Mouse (Mus musculus) liver (tissue): ENCODE data around the gene Rrm2.

Source experiments
- DNase-seq: peaks from one replicate; pipeline ENCODE4 v3.0.0-alpha.2; 2020; ENCODE audit warnings: mixed read lengths

The Rrm2 gene

DNA sequence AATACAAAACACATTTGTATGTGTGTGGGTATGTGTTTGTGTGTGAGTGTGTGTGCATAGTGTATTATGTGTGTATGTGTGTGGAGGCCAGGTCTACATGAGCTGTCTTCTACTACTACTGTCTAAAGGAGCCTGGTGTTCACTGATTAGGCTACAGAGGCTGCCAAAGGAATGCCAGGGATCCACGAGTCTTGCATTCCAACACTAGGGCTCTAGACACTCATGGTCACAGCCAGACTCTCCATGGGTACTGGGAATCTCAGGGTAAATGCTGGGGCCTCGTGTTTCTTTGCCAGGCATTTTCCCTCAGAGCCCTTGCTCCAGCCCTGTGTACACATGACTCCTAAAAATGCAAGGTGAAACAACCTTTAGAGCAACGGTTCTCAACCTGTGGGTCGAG is 45.6 kb downstream of the Rrm2 start:
- no peak for DNase-seq

- no peak for DNase-seq
Observed at GRCm38 (mm10) chr12:24754693-24755092, 46.7 kb downstream of the Rrm2 start.

DNA sequence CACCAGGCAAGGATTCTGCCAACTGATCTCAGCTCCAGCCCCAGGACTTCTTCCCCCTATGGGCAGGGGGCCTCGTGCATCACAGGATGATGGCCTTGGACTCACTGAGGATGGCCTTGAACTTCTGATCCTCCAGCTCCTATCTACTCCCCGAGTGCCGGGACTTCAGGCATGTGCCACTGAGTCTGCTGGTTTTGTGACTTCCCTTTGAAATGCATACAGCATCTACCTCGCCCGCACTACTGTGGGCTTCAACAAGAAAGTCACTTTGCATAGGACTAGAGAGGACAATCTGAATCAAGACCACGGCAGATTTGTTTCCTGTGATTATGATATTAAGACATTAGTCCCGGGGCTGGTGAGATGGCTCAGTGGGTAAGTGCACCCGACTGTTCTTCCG is 47.4 kb downstream of the Rrm2 start:
- no peak for DNase-seq

- DNase-seq = no peak
Observed at GRCm38 (mm10) chr12:24757387-24757786, 49.3 kb downstream of the Rrm2 start.

DNA sequence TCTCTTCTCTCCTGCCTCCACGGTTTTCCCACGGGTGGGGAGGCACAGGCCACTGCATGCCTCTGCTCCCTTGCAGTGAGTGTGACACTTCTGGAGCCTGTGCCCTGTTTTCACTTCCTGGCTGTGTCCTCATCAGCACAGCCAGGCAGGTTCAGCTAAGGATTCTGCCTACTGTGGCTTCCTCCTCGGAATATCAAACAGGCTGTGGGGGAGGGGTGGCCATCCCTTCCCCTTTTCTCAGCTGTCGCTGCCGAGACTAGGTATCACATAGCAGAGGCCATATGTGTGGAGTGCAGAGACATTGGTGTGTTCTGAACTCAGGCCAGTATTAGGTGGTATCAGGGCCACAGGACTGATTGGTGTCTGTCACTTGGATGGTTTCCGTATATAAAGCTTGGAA is 50.3 kb downstream of the Rrm2 start:
- peak; percentile 45 for DNase-seq

GRCm38 (mm10) chr12:24762253-24762652 is 54.2 kb downstream of the Rrm2 start:
- DNase-seq = no peak
